Mouse (Mus musculus) MEL (cell line): ENCODE measurements around the gene Igfbp1. TPM values are rescaled to one million over a fixed set of nuclear protein-coding genes. Genes with fewer than 3 reads are reported as not detected.

ENCODE experiments used
- DNase-seq: peaks from one replicate; pipeline ENCODE4 v3.0.0; 2011; ENCODE audit warnings: low read depth, low spot score
- H3K27ac ChIP-seq: 2 replicates; pipeline ENCODE4 v1.5.1; 2012; ENCODE audit warnings: low read depth, mild to moderate bottlenecking, control low read depth, low read length, moderate library complexity; ENCODE audit not compliant: control insufficient read depth
- H3K27me3 ChIP-seq, 2 experiments: fragments of 150-350 bp in 1 of 2; sonication (generic) in 1 of 2; 2 replicates each; pipeline ENCODE4 v1.6.1; 2012; ENCODE audit warnings: low read length in 2 of 2, mild to moderate bottlenecking in 2 of 2, improper control_type of control experiment in 1 of 2, moderate library complexity in 1 of 2; ENCODE audit not compliant: insufficient read depth in 2 of 2, control insufficient read depth in 1 of 2
- H3K36me3 ChIP-seq, 2 experiments: 2 replicates each; pipeline ENCODE4 v1.6.1; 2012 to 2014; ENCODE audit warnings: low read length in 2 of 2, improper control_type of control experiment in 1 of 2, inconsistent platforms in 1 of 2, mild to moderate bottlenecking in 1 of 2; ENCODE audit not compliant: insufficient read depth in 2 of 2, control insufficient read depth in 1 of 2
- H3K4me1 ChIP-seq, 2 experiments: fragments of 150-350 bp in 1 of 2; sonication (generic) in 1 of 2; 2 replicates each; pipeline ENCODE4 v1.6.1; 2012; ENCODE audit warnings: low read length in 2 of 2, improper control_type of control experiment in 1 of 2, mild to moderate bottlenecking in 1 of 2; ENCODE audit not compliant: insufficient read depth in 2 of 2, control insufficient read depth in 1 of 2
- H3K4me3 ChIP-seq, 2 experiments: fragments of 150-350 bp in 1 of 2; sonication (generic) in 1 of 2; 2 replicates each; pipeline ENCODE4 v1.5.1; 2012; ENCODE audit warnings: low read depth in 2 of 2, low read length in 2 of 2, mild to moderate bottlenecking in 2 of 2, moderate library complexity in 2 of 2, control low read depth in 1 of 2, improper control_type of control experiment in 1 of 2; ENCODE audit not compliant: control insufficient read depth in 1 of 2, insufficient read depth in 1 of 2
- H3K79me2 ChIP-seq: 2 replicates; pipeline ENCODE4 v1.6.1; 2012; ENCODE audit warnings: mild to moderate bottlenecking, low read length, moderate library complexity; ENCODE audit not compliant: control insufficient read depth, poor library complexity, insufficient read depth
- H3K9ac ChIP-seq: 2 replicates; pipeline ENCODE4 v1.6.1; 2012; ENCODE audit warnings: low read depth, mild to moderate bottlenecking, control low read depth, low read length, moderate library complexity; ENCODE audit not compliant: control insufficient read depth, poor library complexity, severe bottlenecking
- H3K9me3 ChIP-seq: fragments of 150-350 bp; sonication (generic); replicated peaks from 2 replicates; pipeline ENCODE4 v1.6.1; 2012; ENCODE audit warnings: mild to moderate bottlenecking, low read length, improper control_type of control experiment, moderate library complexity; ENCODE audit not compliant: insufficient read depth
- CHD2 ChIP-seq: IDR thresholded peaks from 2 replicates; pipeline ENCODE4 v1.6.1; 2011; ENCODE audit warnings: low read length, improper control_type of control experiment
- EP300 ChIP-seq, 2 experiments: IDR thresholded peaks; 2 replicates each; pipeline ENCODE4 v1.6.1; 2011; ENCODE audit warnings: improper control_type of control experiment in 2 of 2, low read length in 2 of 2, low read depth in 1 of 2, mild to moderate bottlenecking in 1 of 2
- ETS1 ChIP-seq: IDR thresholded peaks from 2 replicates; pipeline ENCODE4 v1.6.1; 2012; ENCODE audit warnings: low read depth, mild to moderate bottlenecking, inconsistent platforms, low read length, improper control_type of control experiment, moderate library complexity
- GABPA ChIP-seq: IDR thresholded peaks from 2 replicates; pipeline ENCODE4 v1.6.1; 2012; ENCODE audit warnings: low read depth, mild to moderate bottlenecking, inconsistent platforms, low read length, improper control_type of control experiment, moderate library complexity
- MAX ChIP-seq: IDR thresholded peaks from 2 replicates; pipeline ENCODE4 v1.6.1; 2011; ENCODE audit warnings: low read length, improper control_type of control experiment
- NELFE ChIP-seq: IDR thresholded peaks from 2 replicates; pipeline ENCODE4 v1.6.1; 2011; ENCODE audit warnings: low read depth, low read length, improper control_type of control experiment
- NRF1 ChIP-seq: IDR thresholded peaks from 2 replicates; pipeline ENCODE4 v1.6.1; 2014; ENCODE audit warnings: low read depth, mild to moderate bottlenecking, inconsistent platforms, low read length, improper control_type of control experiment, moderate library complexity; ENCODE audit not compliant: poor library complexity, insufficient read depth, severe bottlenecking
- POLR2A ChIP-seq, 2 experiments: IDR thresholded peaks; 2 replicates each; pipeline ENCODE4 v1.6.1; 2011 to 2012; ENCODE audit warnings: low read length in 2 of 2, mild to moderate bottlenecking in 2 of 2, control low read depth in 1 of 2, improper control_type of control experiment in 1 of 2, low read depth in 1 of 2, moderate library complexity in 1 of 2; ENCODE audit not compliant: control insufficient read depth in 1 of 2, insufficient read depth in 1 of 2, poor library complexity in 1 of 2
- TBP ChIP-seq: IDR thresholded peaks from 2 replicates; pipeline ENCODE4 v1.8.0; 2011; ENCODE audit warnings: low read depth, low read length, improper control_type of control experiment
- TCF12 ChIP-seq: IDR thresholded peaks from 2 replicates; pipeline ENCODE4 v1.6.1; 2014; ENCODE audit warnings: low read depth, mild to moderate bottlenecking, inconsistent platforms, low read length, improper control_type of control experiment, moderate library complexity
- USF2 ChIP-seq, 2 experiments: IDR thresholded peaks; 2 replicates each; pipeline ENCODE4 v1.6.1; 2011 to 2012; ENCODE audit warnings: improper control_type of control experiment in 2 of 2, low read length in 2 of 2, borderline replicate concordance in 1 of 2, inconsistent platforms in 1 of 2, low read depth in 1 of 2, mild to moderate bottlenecking in 1 of 2; ENCODE audit not compliant: insufficient read depth in 1 of 2
- ZKSCAN1 ChIP-seq: IDR thresholded peaks from 2 replicates; pipeline ENCODE4 v1.6.1; 2012; ENCODE audit warnings: low read depth, mild to moderate bottlenecking, inconsistent platforms, low read length, improper control_type of control experiment, moderate library complexity
- ZNF384 ChIP-seq: IDR thresholded peaks from 2 replicates; pipeline ENCODE4 v1.6.1; 2012; ENCODE audit warnings: low read depth, mild to moderate bottlenecking, inconsistent platforms, low read length, improper control_type of control experiment
- polyA plus RNA-seq, 2 experiments: library from polyadenylated mRNA; stranded (reverse) in 1 of 2; unstranded in 1 of 2; fragments of >175 nt in 1 of 2; fragments of >200 nt in 1 of 2; gene quantifications; 2 replicates each; pipeline versions ENCODE4 v1.2.1 to v1.2.4; 2012; ENCODE audit warnings: low replicate concordance in 2 of 2, low read depth in 1 of 2; ENCODE audit not compliant: insufficient read length in 2 of 2, insufficient read depth in 1 of 2, missing spikeins in 1 of 2
- total RNA-seq: library from RNA; depleted of rRNA; stranded (reverse); fragments of 300-350 nt; gene quantifications from 2 replicates; pipeline ENCODE4 v1.2.3, GENCODE M21; 2012

Gene Igfbp1
- total and polyA plus RNA-seq, 3 experiments: not detected

DNA sequence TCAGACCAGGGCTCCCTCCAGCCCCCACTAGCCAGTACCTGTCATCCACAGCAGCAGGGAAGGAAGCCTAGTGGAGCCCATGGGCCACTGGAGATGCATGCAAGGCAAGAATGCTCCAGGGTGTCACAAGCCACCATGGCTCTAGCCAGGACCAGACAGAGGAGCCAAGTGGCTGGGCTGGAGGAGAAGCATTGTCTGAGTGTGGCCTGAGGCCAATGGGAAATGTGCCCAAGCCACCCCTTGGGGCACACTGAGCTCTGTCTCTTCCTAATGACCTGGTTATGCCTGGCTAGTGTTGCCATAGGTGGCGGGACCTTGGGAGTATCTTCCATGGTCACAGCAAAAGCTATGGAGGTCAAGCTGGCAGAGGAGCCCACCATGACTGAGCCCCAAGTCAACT is 27.9 kb upstream of the Igfbp1 start:
- Histone ChIP-seq H3K9me3 (no peaks in the 10 kb centered on the region), H3K27me3 (no peaks in the 10 kb centered on the region), H3K79me2 (no peaks in the 10 kb centered on the region), H3K4me3 (no peak overlapping the region), H3K36me3 (no peaks in the 10 kb centered on the region), H3K9ac (no peak overlapping the region), H3K4me1 (no peaks in the 10 kb centered on the region), H3K27ac (no peak overlapping the region)
- no peak for TF ChIP-seq CHD2
- DNase-seq: no peak

DNA sequence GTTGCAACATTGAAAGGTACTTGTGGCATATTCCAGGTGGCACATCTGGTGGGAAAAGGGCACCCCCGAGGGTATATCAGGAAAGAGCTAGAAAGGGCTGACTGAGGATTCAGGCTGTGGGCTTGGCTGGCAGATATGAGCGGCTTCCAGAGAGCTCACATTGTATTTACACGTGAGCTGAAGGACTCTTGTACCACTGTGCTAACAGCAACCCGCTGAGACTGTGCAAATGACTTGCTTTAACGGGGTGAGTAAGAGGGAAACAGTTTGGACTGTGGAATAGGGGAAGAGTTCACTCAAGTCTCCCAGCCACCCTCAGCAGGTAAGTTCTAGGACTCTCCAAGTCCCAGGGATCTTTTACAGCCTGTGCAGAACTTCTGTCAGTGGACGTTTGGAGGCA is 23.9 kb upstream of the Igfbp1 start:
- Histone ChIP-seq H3K27ac (no peak overlapping the region), H3K79me2 (no peaks in the 10 kb centered on the region), H3K9me3 (no peaks in the 10 kb centered on the region), H3K9ac (no peak overlapping the region), H3K36me3 (no peaks in the 10 kb centered on the region), H3K4me1 (no peaks in the 10 kb centered on the region), H3K4me3 (no peak overlapping the region), H3K27me3 (no peaks in the 10 kb centered on the region)
- TF ChIP-seq ZKSCAN1: no peak
- no peak for DNase-seq

DNA sequence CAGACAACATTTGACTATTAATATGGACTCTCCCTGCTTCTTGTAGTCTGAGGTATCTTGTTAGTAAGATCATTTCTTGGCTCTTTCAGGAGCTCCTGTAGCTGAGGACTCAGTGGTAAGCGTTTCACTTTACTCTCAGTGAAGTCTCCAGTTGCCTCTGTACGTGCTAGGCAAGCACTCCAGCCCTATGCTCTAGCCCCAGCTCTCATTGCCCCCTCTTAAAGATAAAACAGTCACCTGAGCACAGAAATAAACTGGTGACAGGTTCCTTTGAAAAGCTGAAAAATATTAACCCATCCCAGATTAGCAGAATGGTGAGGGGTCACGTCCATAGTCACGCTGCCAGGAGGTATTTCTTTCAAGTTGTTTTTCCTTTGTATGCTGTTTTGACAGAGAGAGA is 18.9 kb upstream of the Igfbp1 start:
- Histone ChIP-seq H3K27ac (no peak overlapping the region), H3K79me2 (no peaks in the 10 kb centered on the region), H3K9me3 (no peaks in the 10 kb centered on the region), H3K4me3 (no peak overlapping the region), H3K4me1 (no peaks in the 10 kb centered on the region), H3K9ac (no peak overlapping the region), H3K36me3 (no peaks in the 10 kb centered on the region), H3K27me3 (no peaks in the 10 kb centered on the region)
- TF ChIP-seq NRF1 (no peak), MAX (no peak), NELFE (no peak), ETS1 (no peak), GABPA (no peak), POLR2A (IDR thresholded peaks at IDR 0.05; ENCODE audit: control insufficient read depth in 1 of 2, insufficient read depth in 1 of 2, low read depth in 1 of 2, low read length in 2 of 2, poor library complexity in 1 of 2) (no peak), TCF12 (no peak), ZKSCAN1 (no peak), USF2 (IDR thresholded peaks at IDR 0.05; ENCODE audit: borderline replicate concordance in 1 of 2, insufficient read depth in 1 of 2, low read depth in 1 of 2, low read length in 2 of 2) (no peak), TBP (no peak), CHD2 (no peak), EP300 (IDR thresholded peaks at IDR 0.05; ENCODE audit: low read depth in 1 of 2, low read length in 2 of 2) (no peak), ZNF384 (no peak)
- DNase-seq: no peak
